In the genomic region with DNA sequence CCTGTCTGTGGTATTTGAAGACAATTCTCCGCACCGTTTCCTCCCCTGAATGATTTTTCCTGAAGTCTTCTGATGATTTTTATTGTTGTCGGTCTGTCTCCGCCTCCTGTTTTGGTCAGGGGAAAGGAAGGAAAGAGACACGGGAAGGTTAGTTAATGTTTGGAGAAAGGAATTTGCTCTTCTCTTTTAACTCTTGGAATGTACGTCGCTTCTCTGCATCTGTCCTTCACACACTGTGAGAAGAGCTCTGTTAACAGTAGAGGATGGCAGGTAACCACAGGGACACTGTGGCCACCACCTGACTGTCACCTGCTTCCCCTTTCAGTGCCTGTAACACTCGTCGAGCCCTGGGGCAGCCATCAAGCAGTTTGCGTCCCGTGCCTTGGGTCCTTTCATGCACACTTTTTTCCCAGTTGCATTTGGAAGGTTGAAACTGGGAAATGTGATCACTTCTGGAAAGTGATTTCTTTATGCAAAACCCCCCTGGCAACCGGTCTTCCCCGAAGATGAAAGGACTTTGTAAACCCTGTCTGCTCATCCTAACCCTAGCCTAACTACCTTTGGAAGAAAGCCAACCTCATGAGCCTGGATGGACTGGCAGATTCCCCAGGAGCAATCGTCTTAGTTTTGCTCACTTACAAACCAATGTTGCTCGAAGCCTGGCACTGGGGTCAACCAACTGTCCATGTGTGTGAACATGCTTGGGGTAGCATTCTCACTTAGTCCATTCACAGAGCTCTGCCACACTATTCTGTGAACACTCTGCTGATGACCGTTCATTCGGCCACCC, we compare ENCODE assay signal across 22 mouse cellular contexts. TPM values are rescaled to one million over a fixed set of nuclear protein-coding genes. Genes with fewer than 3 reads are reported as not detected.
DNase-seq lines count a peak whose midpoint lies in the region; ATAC-seq and TF ChIP-seq lines count a peak whose summit lies in the region.
"Had no signal": no experiment of that assay in that cellular context is flagged by ENCODE, and none has a peak within 500 bp of the region (broad histone marks: within the 10 kb centered on the region; RNA-seq: fewer than 3 reads in every experiment).

No protein-coding gene starts in this region.

- H3K9me3 ChIP-seq in heart, embryonic 10.5 days: no peaks in the 10 kb centered on the region
- no peaks in the 10 kb centered on the region for H3K9me3 ChIP-seq in heart, postnatal 0 days (replicated peaks; ENCODE audit: control insufficient read depth, low read length)
- no peaks in the 10 kb centered on the region for H3K9me3 ChIP-seq in midbrain, embryonic 11.5 days (ENCODE audit: control insufficient read depth, low read length)
- no peaks in the 10 kb centered on the region for H3K9me3 ChIP-seq in midbrain, embryonic 10.5 days (replicated peaks)
- H3K9me3 ChIP-seq: forebrain, embryonic 13.5 days; limb, embryonic 13.5 days; liver, embryonic 13.5 days; lung, embryonic 15.5 days; midbrain, embryonic 12.5 days; neural tube, embryonic 12.5 days had no signal

- no peaks in the 10 kb centered on the region for H3K36me3 ChIP-seq in heart, embryonic 10.5 days
- 0 out of 2 replicates have a peak, but pooled peaks cover 4% of the 10 kb centered on the region for H3K36me3 ChIP-seq in heart, postnatal 0 days (replicated peaks; ENCODE audit: control insufficient read depth, insufficient read depth, low read length)
- H3K36me3 ChIP-seq in midbrain, embryonic 11.5 days (ENCODE audit: control insufficient read depth, insufficient read depth, low read length): no peaks in the 10 kb centered on the region
- H3K36me3 ChIP-seq in midbrain, embryonic 10.5 days: no peaks in the 10 kb centered on the region
- H3K36me3 ChIP-seq: limb, embryonic 13.5 days; lung, embryonic 15.5 days; midbrain, embryonic 12.5 days; neural tube, embryonic 12.5 days had no signal

- no peak for ATAC-seq in heart, postnatal 0 days (ENCODE audit: insufficient read depth, low read depth)
- no peak for ATAC-seq in midbrain, embryonic 11.5 days (ENCODE audit: low FRiP score)
- ATAC-seq in monocyte, adult 5-6 weeks (replicated peaks; ENCODE audit: insufficient number of reproducible peaks, low FRiP score, low TSS enrichment, poor library complexity, severe bottlenecking): no peak
- ATAC-seq: forebrain, embryonic 13.5 days had no signal

- H3K4me2 ChIP-seq in heart, postnatal 0 days (ENCODE audit: low read depth, low read length): no peak overlapping the region
- no peak overlapping the region for H3K4me2 ChIP-seq in midbrain, embryonic 11.5 days
- H3K4me2 ChIP-seq: forebrain, embryonic 13.5 days; limb, embryonic 13.5 days; liver, embryonic 13.5 days; lung, embryonic 15.5 days; midbrain, embryonic 12.5 days; neural tube, embryonic 12.5 days had no signal

- no peak for TF ChIP-seq CTCF in heart, postnatal 0 days (IDR thresholded peaks at IDR 0.05; ENCODE audit: low read depth)

- intact Hi-C loops in heart, postnatal 14 days (cut with DNase I): loop anchor here (5.0 kb wide), 5 partner anchors 142 to 482 kb away; a partner anchor contains a TSS

- DNase-seq in heart, embryonic 10.5 days (ENCODE audit: low spot score): no peak
- DNase-seq in heart, postnatal 14 days: no peak
- DNase-seq in heart, postnatal 0 days (ENCODE audit: low spot score): no peak
- DNase-seq in heart, adult 9 months (ENCODE audit: low spot score in 2 of 2): no peak
- peak; percentile 54 for DNase-seq in midbrain, embryonic 11.5 days (ENCODE audit: low spot score, missing footprints)
- DNase-seq in midbrain, embryonic 10.5 days (ENCODE audit: low spot score): no peak
- DNase-seq in kidney, postnatal 25 days: peak; percentile 39 to 52
- DNase-seq: cerebellum, adult 9-11 months; gastrocnemius, postnatal 14 days; layer of hippocampus, postnatal 36 days; liver, embryonic 13.5 days; thymus, adult 2 months had no signal

- H3K4me3 ChIP-seq in heart, embryonic 10.5 days: no peak overlapping the region
- no peak overlapping the region for H3K4me3 ChIP-seq in heart, postnatal 0 days (ENCODE audit: low read depth, low read length)
- no peak overlapping the region for H3K4me3 ChIP-seq in midbrain, embryonic 11.5 days (ENCODE audit: low read depth, low read length)
- no peak overlapping the region for H3K4me3 ChIP-seq in midbrain, embryonic 10.5 days
- H3K4me3 ChIP-seq: forebrain, embryonic 13.5 days; limb, embryonic 13.5 days; liver, embryonic 13.5 days; lung, embryonic 15.5 days; midbrain, embryonic 12.5 days; neural tube, embryonic 12.5 days had no signal

- 84% methylated on average over 17 of the region's 17 CpGs for WGBS in heart, embryonic 10.5 days
- 70% methylated on average over 17 of the region's 17 CpGs for WGBS in heart, postnatal 0 days
- WGBS in midbrain, embryonic 11.5 days: 85% methylated on average over 17 of the region's 17 CpGs
- WGBS in midbrain, embryonic 10.5 days: 90% methylated on average over 17 of the region's 17 CpGs

- no peaks in the 10 kb centered on the region for H3K27me3 ChIP-seq in heart, embryonic 10.5 days (ENCODE audit: insufficient read depth, poor library complexity, severe bottlenecking)
- no peaks in the 10 kb centered on the region for H3K27me3 ChIP-seq in heart, postnatal 0 days (ENCODE audit: control insufficient read depth, insufficient read depth, low read length)
- no peaks in the 10 kb centered on the region for H3K27me3 ChIP-seq in midbrain, embryonic 11.5 days (ENCODE audit: control insufficient read depth, insufficient read depth, low read length)
- 0 out of 2 replicates have a peak, but pooled peaks cover 3% of the 10 kb centered on the region for H3K27me3 ChIP-seq in midbrain, embryonic 10.5 days (ENCODE audit: low read depth, poor library complexity, severe bottlenecking)
- H3K27me3 ChIP-seq: forebrain, embryonic 13.5 days; limb, embryonic 13.5 days; liver, embryonic 13.5 days; lung, embryonic 15.5 days; neural tube, embryonic 12.5 days had no signal

- peak overlapping the region; percentile 86 for H3K27ac ChIP-seq in heart, embryonic 10.5 days
- peak overlapping the region; percentile 81 for H3K27ac ChIP-seq in heart, postnatal 0 days (ENCODE audit: low read depth)
- no peak overlapping the region for H3K27ac ChIP-seq in midbrain, embryonic 11.5 days (ENCODE audit: low read depth, low read length)
- H3K27ac ChIP-seq in midbrain, embryonic 10.5 days (replicated peaks): no peak overlapping the region
- H3K27ac ChIP-seq: forebrain, embryonic 13.5 days; limb, embryonic 13.5 days; liver, embryonic 13.5 days; macrophage; midbrain, embryonic 12.5 days; neural tube, embryonic 12.5 days had no signal

- no peak overlapping the region for H3K9ac ChIP-seq in heart, postnatal 0 days (replicated peaks; ENCODE audit: low read depth, low read length)
- H3K9ac ChIP-seq in midbrain, embryonic 11.5 days (ENCODE audit: low read length): no peak overlapping the region
- H3K9ac ChIP-seq: forebrain, embryonic 13.5 days; limb, embryonic 13.5 days; liver, embryonic 13.5 days; lung, embryonic 15.5 days; midbrain, embryonic 12.5 days; neural tube, embryonic 12.5 days had no signal

- peaks cover 36% of the 10 kb centered on the region for H3K4me1 ChIP-seq in heart, embryonic 10.5 days
- peaks cover 14% of the 10 kb centered on the region for H3K4me1 ChIP-seq in heart, postnatal 0 days (ENCODE audit: control insufficient read depth, insufficient read depth)
- no peaks in the 10 kb centered on the region for H3K4me1 ChIP-seq in midbrain, embryonic 11.5 days (ENCODE audit: control insufficient read depth, insufficient read depth, low read length)
- H3K4me1 ChIP-seq in midbrain, embryonic 10.5 days: peaks cover 18% of the 10 kb centered on the region

- TF ChIP-seq EP300 in heart, postnatal 0 days (IDR thresholded peaks at IDR 0.05; ENCODE audit: low read depth): no peak

RNA-seq across cellular contexts. Expression of a gene that starts 27.9 kb away (rescaled TPM):
- 25.1 and 31.6 TPM in 2 replicates for polyA plus RNA-seq in heart, embryonic 10.5 days (2016; fragmentation: Nextera tagmentation; extraction: Ambion mirVana)
- total RNA-seq in heart, postnatal 14 days (2021): 10 to 100 TPM; 16.3 to 17.6 TPM
- 33.1 and 33.2 TPM in 2 replicates for total RNA-seq in heart, postnatal 0 days (2014; rRNA removed; ENCODE audit: low replicate concordance)
- 22.5 and 27.0 TPM in 2 replicates for polyA plus RNA-seq in heart, postnatal 0 days (2015; fragmentation: Nextera tagmentation; extraction: Ambion mirVana)
- polyA plus RNA-seq in midbrain, embryonic 11.5 days (2014; fragmentation: Nextera tagmentation; extraction: Ambion mirVana): 13.9 and 20.3 TPM in 2 replicates
- polyA plus RNA-seq in midbrain, embryonic 10.5 days (2016; fragmentation: Nextera tagmentation; extraction: Ambion mirVana): 14.7 and 17.1 TPM in 2 replicates
- 24.3 to 36.1 TPM (median 25.4 TPM) in 3 replicates for total RNA-seq in monocyte, adult 5-6 weeks (2017)

RNA-seq across cellular contexts. Expression of a gene that starts 35.0 kb away (rescaled TPM):
- polyA plus RNA-seq in heart, embryonic 10.5 days (2016; fragmentation: Nextera tagmentation; extraction: Ambion mirVana): 3.4 and 11.9 TPM in 2 replicates
- 100 to 1,000 TPM; 219 to 250 TPM for total RNA-seq in heart, postnatal 14 days (2021)
- total RNA-seq in heart, postnatal 0 days (2014; rRNA removed; ENCODE audit: low replicate concordance): 163 and 207 TPM in 2 replicates
- polyA plus RNA-seq in heart, postnatal 0 days (2015; fragmentation: Nextera tagmentation; extraction: Ambion mirVana): 52.9 and 60.1 TPM in 2 replicates
- 0.16 and 0.29 TPM in 2 replicates for polyA plus RNA-seq in midbrain, embryonic 11.5 days (2014; fragmentation: Nextera tagmentation; extraction: Ambion mirVana)
- polyA plus RNA-seq in midbrain, embryonic 10.5 days (2016; fragmentation: Nextera tagmentation; extraction: Ambion mirVana): 0.06 and 0.24 TPM in 2 replicates
- total RNA-seq in monocyte, adult 5-6 weeks (2017): 0.43 TPM in 1 of 3 replicates, not detected in the others
- polyA plus RNA-seq: embryonic facial prominence, embryonic 11.5 days had no signal

RNA-seq across cellular contexts. Expression of a gene that starts 36.6 kb away (rescaled TPM):
- polyA plus RNA-seq in heart, embryonic 10.5 days (2016; fragmentation: Nextera tagmentation; extraction: Ambion mirVana): not detected in 2 replicates
- total RNA-seq in heart, postnatal 14 days (2021): under 1 TPM; 0.07 to 0.50 TPM
- total RNA-seq in heart, postnatal 0 days (2014; rRNA removed; ENCODE audit: low replicate concordance): 0.31 TPM in 1 of 2 replicates, not detected in the other
- polyA plus RNA-seq in heart, postnatal 0 days (2015; fragmentation: Nextera tagmentation; extraction: Ambion mirVana): 0.05 and 0.07 TPM in 2 replicates
- polyA plus RNA-seq in midbrain, embryonic 11.5 days (2014; fragmentation: Nextera tagmentation; extraction: Ambion mirVana): 0.10 and 0.19 TPM in 2 replicates
- polyA plus RNA-seq in midbrain, embryonic 10.5 days (2016; fragmentation: Nextera tagmentation; extraction: Ambion mirVana): 0.16 TPM in 1 of 2 replicates, not detected in the other
- not detected in 3 replicates for total RNA-seq in monocyte, adult 5-6 weeks (2017)
- total RNA-seq: G1E had no signal
- polyA plus RNA-seq: G1E; hindbrain, embryonic 11.5 days; liver, embryonic 13.5 days; macrophage had no signal

Comparison
In these comparisons a context has a peak if more than half of its experiments do, and no peak if none do; other contexts are left out.
1. DNase-seq: peak in midbrain, embryonic 11.5 days (single experiment) and kidney, postnatal 25 days (2 of 2); none in heart, embryonic 10.5 days (single experiment), heart, postnatal 14 days (0 of 2), heart, postnatal 0 days (single experiment), heart, adult 9 months (0 of 2) and midbrain, embryonic 10.5 days (single experiment).
2. H3K27ac ChIP-seq: peak in heart, embryonic 10.5 days (single experiment) and heart, postnatal 0 days (single experiment); none in midbrain, embryonic 11.5 days (single experiment) and midbrain, embryonic 10.5 days (single experiment).